Mouse (Mus musculus): ENCODE measurements around the gene Cacna1a. TPM values are rescaled to one million over a fixed set of nuclear protein-coding genes. Genes with fewer than 3 reads are reported as not detected.
A peak's percentile ranks its signal among the peaks of the same experiment; 100 is the strongest.

The Cacna1a gene
- polyA plus RNA-seq, 1 experiment from 2014 or later = 0.74 TPM

GRCm38 (mm10) chr8:84567541-84567940 is 179.3 kb downstream of the Cacna1a start:
- Histone ChIP-seq H3K4me1 (replicated peaks) (peaks cover 16% of the 10 kb centered on the region; the same call in 1 of the 2 replicates), H3K27ac (no peak overlapping the region), H3K36me3 (no peaks in the 10 kb centered on the region), H3K9ac (no peak overlapping the region), H3K27me3 (peaks cover 40% of the 10 kb centered on the region), H3K4me2 (peak overlapping the region; percentile 17; the same call in 1 of the 2 replicates), H3K4me3 (replicated peaks) (no peak overlapping the region), H3K9me3 (replicated peaks) (no peaks in the 10 kb centered on the region)
- DNase-seq (no peak), ATAC-seq (ENCODE audit: low read depth) (no peak)
- WGBS (ENCODE audit: insufficient replicate concordance) = 40% methylated on average over 19 of the region's 19 CpGs

GRCm38 (mm10) chr8:84568737-84569136 is 180.5 kb downstream of the Cacna1a start:
- Histone ChIP-seq H3K9me3 (replicated peaks) (no peaks in the 10 kb centered on the region), H3K9ac (no peak overlapping the region), H3K27me3 (peaks cover 36% of the 10 kb centered on the region), H3K4me1 (replicated peaks) (peaks cover 16% of the 10 kb centered on the region; the same call in 1 of the 2 replicates), H3K36me3 (no peaks in the 10 kb centered on the region), H3K4me3 (replicated peaks) (no peak overlapping the region), H3K27ac (no peak overlapping the region), H3K4me2 (no peak overlapping the region)
- no peak for ATAC-seq (ENCODE audit: low read depth)
- 60% methylated on average over 8 of the region's 8 CpGs for WGBS (ENCODE audit: insufficient replicate concordance)
- no peak for DNase-seq

GRCm38 (mm10) chr8:84569921-84570673 is 181.9 kb downstream of the Cacna1a start:
- 31% methylated on average over 25 of the region's 25 CpGs for WGBS (ENCODE audit: insufficient replicate concordance)
- Histone ChIP-seq H3K4me3 (replicated peaks) (no peak overlapping the region), H3K27me3 (peaks cover 38% of the 10 kb centered on the region), H3K36me3 (no peaks in the 10 kb centered on the region), H3K4me1 (replicated peaks) (peaks cover 16% of the 10 kb centered on the region; the same call in 1 of the 2 replicates), H3K9me3 (replicated peaks) (no peaks in the 10 kb centered on the region), H3K4me2 (peak overlapping the region; percentile 19; the same call in 1 of the 2 replicates), H3K27ac (no peak overlapping the region), H3K9ac (no peak overlapping the region)
- ATAC-seq (ENCODE audit: low read depth) (no peak; the same call in 1 of the 2 replicates), DNase-seq (no peak)

- no peak overlapping the region for H3K9ac ChIP-seq
- no peaks in the 10 kb centered on the region for H3K9me3 ChIP-seq (replicated peaks)
- H3K36me3 ChIP-seq = no peaks in the 10 kb centered on the region
- H3K4me3 ChIP-seq (replicated peaks) = no peak overlapping the region
- no peak for ATAC-seq (ENCODE audit: low read depth)
- DNase-seq = no peak
- 0 out of 2 replicates have a peak, but pooled peaks cover 9% of the 10 kb centered on the region for H3K27me3 ChIP-seq
- no peaks in the 10 kb centered on the region for H3K4me1 ChIP-seq (replicated peaks)
- WGBS (ENCODE audit: insufficient replicate concordance) = 64% methylated on average over 4 of the region's 4 CpGs
- H3K27ac ChIP-seq = no peak overlapping the region
- H3K4me2 ChIP-seq = no peak overlapping the region
Observed at GRCm38 (mm10) chr8:84577432-84577831, 189.2 kb downstream of the Cacna1a start.

- H3K36me3 ChIP-seq = no peaks in the 10 kb centered on the region
- WGBS (ENCODE audit: insufficient replicate concordance) = 27% methylated on average over 3 of the region's 3 CpGs
- H3K9me3 ChIP-seq (replicated peaks) = no peaks in the 10 kb centered on the region
- ATAC-seq (ENCODE audit: low read depth) = no peak
- no peak overlapping the region for H3K4me2 ChIP-seq
- H3K27me3 ChIP-seq = 0 out of 2 replicates have a peak, but pooled peaks cover 3% of the 10 kb centered on the region
- no peak overlapping the region for H3K9ac ChIP-seq
- H3K4me1 ChIP-seq (replicated peaks) = no peaks in the 10 kb centered on the region
- H3K4me3 ChIP-seq (replicated peaks) = no peak overlapping the region
- no peak overlapping the region for H3K27ac ChIP-seq
- DNase-seq = peak; percentile 30
Observed at GRCm38 (mm10) chr8:84579595-84579994, 191.4 kb downstream of the Cacna1a start.

GRCm38 (mm10) chr8:84585311-84585710 is 197.1 kb downstream of the Cacna1a start:
- Histone ChIP-seq H3K36me3 (no peaks in the 10 kb centered on the region), H3K27ac (no peak overlapping the region), H3K4me1 (replicated peaks) (peaks cover 32% of the 10 kb centered on the region), H3K9ac (no peak overlapping the region), H3K4me3 (replicated peaks) (no peak overlapping the region), H3K4me2 (no peak overlapping the region), H3K9me3 (replicated peaks) (no peaks in the 10 kb centered on the region), H3K27me3 (no peaks in the 10 kb centered on the region)
- DNase-seq = no peak
- ATAC-seq (ENCODE audit: low read depth) = no peak
- 30% methylated on average over 1 of the region's 1 CpGs for WGBS (ENCODE audit: insufficient replicate concordance)

GRCm38 (mm10) chr8:84586221-84586620 is 198.0 kb downstream of the Cacna1a start:
- no peak overlapping the region for H3K4me2 ChIP-seq
- H3K9me3 ChIP-seq (replicated peaks) = no peaks in the 10 kb centered on the region
- H3K9ac ChIP-seq = no peak overlapping the region
- H3K27me3 ChIP-seq = no peaks in the 10 kb centered on the region
- 61% methylated on average over 2 of the region's 2 CpGs for WGBS (ENCODE audit: insufficient replicate concordance)
- peaks cover 33% of the 10 kb centered on the region for H3K4me1 ChIP-seq (replicated peaks)
- no peak for DNase-seq
- H3K27ac ChIP-seq = no peak overlapping the region
- no peak for ATAC-seq (ENCODE audit: low read depth)
- no peak overlapping the region for H3K4me3 ChIP-seq (replicated peaks)
- H3K36me3 ChIP-seq = no peaks in the 10 kb centered on the region

GRCm38 (mm10) chr8:84588498-84588897 is 200.3 kb downstream of the Cacna1a start:
- ATAC-seq (ENCODE audit: low read depth) (peak; percentile 81), DNase-seq (no peak)
- Histone ChIP-seq H3K4me2 (peak overlapping the region; percentile 29), H3K27ac (peak overlapping the region; percentile 74), H3K27me3 (no peaks in the 10 kb centered on the region; the same call in 1 of the 2 replicates), H3K9ac (peak overlapping the region; percentile 53), H3K9me3 (replicated peaks) (no peaks in the 10 kb centered on the region), H3K4me1 (replicated peaks) (peaks cover 55% of the 10 kb centered on the region), H3K36me3 (no peaks in the 10 kb centered on the region), H3K4me3 (replicated peaks) (0 out of 2 replicates have a peak overlapping the region, but pooled peaks have one; percentile 18)
- 40% methylated on average over 11 of the region's 11 CpGs for WGBS (ENCODE audit: insufficient replicate concordance)

GRCm38 (mm10) chr8:84592015-84592662 is 203.9 kb downstream of the Cacna1a start:
- peak overlapping the region; percentile 64 for H3K4me2 ChIP-seq
- peak overlapping the region; percentile 30; the same call in 1 of the 2 replicates for H3K9ac ChIP-seq
- H3K4me3 ChIP-seq (replicated peaks) = peak overlapping the region; percentile 37
- H3K36me3 ChIP-seq = no peaks in the 10 kb centered on the region
- peak overlapping the region; percentile 86 for H3K27ac ChIP-seq
- peak; percentile 74 for ATAC-seq (ENCODE audit: low read depth)
- DNase-seq = peak; percentile 66
- WGBS (ENCODE audit: insufficient replicate concordance) = 12% methylated on average over 15 of the region's 15 CpGs
- H3K9me3 ChIP-seq (replicated peaks) = no peaks in the 10 kb centered on the region
- H3K27me3 ChIP-seq = peaks cover 11% of the 10 kb centered on the region
- H3K4me1 ChIP-seq (replicated peaks) = peaks cover 63% of the 10 kb centered on the region

GRCm38 (mm10) chr8:84593143-84593542 is 204.9 kb downstream of the Cacna1a start:
- Histone ChIP-seq H3K36me3 (no peaks in the 10 kb centered on the region), H3K27ac (peak overlapping the region; percentile 86), H3K4me1 (replicated peaks) (peaks cover 53% of the 10 kb centered on the region), H3K4me2 (peak overlapping the region; percentile 64), H3K9ac (peak overlapping the region; percentile 53), H3K27me3 (peaks cover 20% of the 10 kb centered on the region), H3K9me3 (replicated peaks) (no peaks in the 10 kb centered on the region), H3K4me3 (replicated peaks) (no peak overlapping the region)
- peak; percentile 65 for ATAC-seq (ENCODE audit: low read depth)
- WGBS (ENCODE audit: insufficient replicate concordance) = 11% methylated on average over 1 of the region's 1 CpGs
- DNase-seq = no peak

GRCm38 (mm10) chr8:84594099-84594780 is 206.0 kb downstream of the Cacna1a start:
- H3K36me3 ChIP-seq = no peaks in the 10 kb centered on the region
- H3K4me1 ChIP-seq (replicated peaks) = peaks cover 42% of the 10 kb centered on the region
- DNase-seq = peak; percentile 57
- WGBS (ENCODE audit: insufficient replicate concordance) = 61% methylated on average over 9 of the region's 9 CpGs
- no peak overlapping the region for H3K9ac ChIP-seq
- H3K27me3 ChIP-seq = peaks cover 31% of the 10 kb centered on the region
- ATAC-seq (ENCODE audit: low read depth) = no peak
- H3K4me2 ChIP-seq = no peak overlapping the region
- H3K27ac ChIP-seq = no peak overlapping the region
- H3K9me3 ChIP-seq (replicated peaks) = no peaks in the 10 kb centered on the region
- H3K4me3 ChIP-seq (replicated peaks) = no peak overlapping the region

Data from liver, embryonic 13.5 days (tissue).